Mouse (Mus musculus) macrophage (primary cell): ENCODE results near the gene Trp73. TPM values are rescaled to one million over a fixed set of nuclear protein-coding genes. Genes with fewer than 3 reads are reported as not detected.

Source experiments
- polyA plus RNA-seq: library from polyadenylated mRNA; stranded (reverse); fragments of 250-400 nt; gene quantifications from 3 replicates; pipeline ENCODE4 v1.2.4, GENCODE M21; 2018; ENCODE audit warnings: inconsistent platforms

Gene Trp73
- polyA plus RNA-seq, 1 experiment from 2014 or later, result not detected

Other genes with a start within 250 kb of the Trp73 start
- 19.3 to 38.5 TPM (median 20.7 TPM) in 3 replicates for gene A430005L14Rik, start 183.0 kb downstream of the Trp73 start, polyA plus RNA-seq
- 1.7 to 3.2 TPM (median 2.0 TPM) in 3 replicates for gene Dffb, start 165.1 kb downstream of the Trp73 start, polyA plus RNA-seq
- gene Cep104, start 165.0 kb downstream of the Trp73 start, polyA plus RNA-seq, result 8.7 to 10.8 TPM (median 10.1 TPM) in 3 replicates
- 25.5 to 54.1 TPM (median 32.8 TPM) in 3 replicates for gene Lrrc47, start 128.5 kb downstream of the Trp73 start, polyA plus RNA-seq
- 1.2 to 1.8 TPM (median 1.7 TPM) in 3 replicates for gene Smim1, start 114.0 kb downstream of the Trp73 start, polyA plus RNA-seq
- gene Ccdc27, start 97.5 kb downstream of the Trp73 start, polyA plus RNA-seq, result not detected in 3 replicates
- 3.5 to 10.3 TPM (median 8.7 TPM) in 3 replicates for gene Wrap73, start 2.2 kb upstream of the Trp73 start, polyA plus RNA-seq
- 67.1 to 106 TPM (median 87.0 TPM) in 3 replicates for gene Tprgl, start 20.5 kb upstream of the Trp73 start, polyA plus RNA-seq
- gene Megf6, start 30.5 kb upstream of the Trp73 start, polyA plus RNA-seq, result not detected in 3 replicates
- gene Arhgef16, start 161.5 kb upstream of the Trp73 start, polyA plus RNA-seq, result not detected in 3 replicates
- gene B230104I21Rik, start 195.9 kb upstream of the Trp73 start, polyA plus RNA-seq, result not detected in 3 replicates